Mouse (Mus musculus) megakaryocyte, embryonic 14.5 days (primary cell): ENCODE measurements around the gene Prkar2b.

Experiments used
- FLI1 ChIP-seq: IDR thresholded peaks from 2 replicates; pipeline ENCODE4 v1.6.1; 2012; ENCODE audit warnings: low read length, inconsistent platforms, mixed read lengths
- GATA1 ChIP-seq: IDR thresholded peaks from 3 replicates; pipeline ENCODE4 v1.6.1; 2012; ENCODE audit warnings: mixed read lengths, low read length, inconsistent platforms, borderline replicate concordance

DNA sequence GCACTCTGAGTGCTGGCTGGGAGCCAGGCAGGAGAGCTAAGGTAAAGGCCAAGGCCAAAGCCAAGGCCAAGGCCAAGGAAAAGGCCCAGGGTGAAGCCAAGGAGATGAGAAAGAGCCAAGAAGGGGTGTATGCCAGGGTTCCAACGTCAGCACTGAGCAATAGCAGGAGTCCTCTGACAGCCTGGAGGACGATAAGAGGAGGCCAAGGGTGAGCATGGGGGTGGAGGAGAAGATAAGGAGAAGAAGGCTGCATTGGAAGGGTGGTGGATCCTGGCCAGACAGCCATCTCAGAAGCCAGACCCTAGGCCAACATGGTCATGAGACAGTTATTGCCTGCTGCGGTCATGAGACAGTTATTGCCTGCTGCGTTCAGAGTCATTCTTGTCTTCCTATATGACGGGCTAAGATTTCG is 43.4 kb upstream of the Prkar2b start:
- TF ChIP-seq GATA1 (no peak), FLI1 (no peak)
